Mouse (Mus musculus) hindbrain, embryonic 13.5 days (tissue): ENCODE measurements around the gene Olfm2. TPM values are rescaled to one million over a fixed set of nuclear protein-coding genes. Genes with fewer than 3 reads are reported as not detected.

Source experiments
- ATAC-seq: fragments of 200-750 bp; cut with Nextera tagmentation; 2 replicates; pipeline ENCODE4 v1.8.0; 2017; ENCODE audit warnings: moderate TSS enrichment; ENCODE audit not compliant: low FRiP score
- H3K27ac ChIP-seq: fragments of 300-500 bp; sonication (generic); 2 replicates; pipeline ENCODE4 v1.5.1; 2015; ENCODE audit warnings: inconsistent platforms, mild to moderate bottlenecking, moderate library complexity
- H3K27me3 ChIP-seq: fragments of 300-500 bp; sonication (generic); 2 replicates; pipeline ENCODE4 v1.6.1; 2015; ENCODE audit warnings: mild to moderate bottlenecking, inconsistent platforms
- H3K36me3 ChIP-seq: fragments of 300-500 bp; sonication (generic); 2 replicates; pipeline ENCODE4 v1.6.1; 2015; ENCODE audit warnings: mild to moderate bottlenecking, inconsistent platforms
- H3K4me1 ChIP-seq: fragments of 300-500 bp; sonication (generic); replicated peaks from 2 replicates; pipeline ENCODE4 v1.6.1; 2015; ENCODE audit warnings: inconsistent platforms
- H3K4me2 ChIP-seq: fragments of 300-500 bp; sonication (generic); 2 replicates; pipeline ENCODE4 v1.6.1; 2015; ENCODE audit warnings: inconsistent platforms, mild to moderate bottlenecking, moderate library complexity
- H3K4me3 ChIP-seq: fragments of 300-500 bp; sonication (generic); 2 replicates; pipeline ENCODE4 v1.5.1; 2015; ENCODE audit warnings: mild to moderate bottlenecking, inconsistent platforms
- H3K9ac ChIP-seq: fragments of 300-500 bp; sonication (generic); 2 replicates; pipeline ENCODE4 v1.6.1; 2015; ENCODE audit warnings: mild to moderate bottlenecking, inconsistent platforms
- H3K9me3 ChIP-seq: fragments of 300-500 bp; sonication (generic); 2 replicates; pipeline ENCODE4 v1.6.1; 2016; ENCODE audit warnings: inconsistent platforms
- WGBS: fragments of 180-500 bp; shearing (Covaris S2); methylation state at CpG from one replicate; pipeline ENCODE4 v1.1.7; 2015; 5-methylcytosine and 5-hydroxymethylcytosine counted together
- polyA plus RNA-seq: library from polyadenylated mRNA; unstranded; fragments of >200 nt; fragmentation: Nextera tagmentation; extraction: Ambion mirVana; gene quantifications from 2 replicates; pipeline ENCODE4 v1.2.1, GENCODE M21; 2015

The Olfm2 gene
- polyA plus RNA-seq, 1 experiment from 2014 or later, result 133 TPM

DNA sequence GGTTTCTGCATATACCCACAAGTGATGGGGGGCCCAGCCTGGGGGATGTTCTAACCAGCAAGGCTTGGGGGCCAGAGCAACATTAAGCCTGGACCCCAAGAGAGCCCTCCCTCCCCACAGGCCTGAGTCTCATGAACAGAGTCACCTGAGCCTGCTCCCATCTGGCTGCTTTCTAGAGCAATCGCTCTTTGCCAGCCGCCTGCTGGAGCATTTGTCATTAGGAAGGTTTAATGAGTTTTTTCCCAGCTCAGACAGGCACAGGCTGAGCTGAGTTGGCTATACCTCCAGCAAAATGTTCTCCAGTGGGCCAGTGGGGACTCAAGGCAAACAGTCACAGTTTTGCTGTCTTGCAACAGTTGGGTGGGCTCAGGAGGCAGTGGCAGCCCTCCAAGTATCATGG is 81.8 kb downstream of the Olfm2 start:
- H3K36me3 ChIP-seq, result peaks cover 61% of the 10 kb centered on the region
- 0 out of 2 replicates have a peak overlapping the region, but pooled peaks have one; percentile 10 for H3K4me2 ChIP-seq
- H3K27ac ChIP-seq, result peak overlapping the region; percentile 93
- no peak overlapping the region for H3K4me3 ChIP-seq
- H3K27me3 ChIP-seq, result no peaks in the 10 kb centered on the region
- peak; percentile 44 for ATAC-seq
- no peaks in the 10 kb centered on the region for H3K9me3 ChIP-seq
- peak overlapping the region; percentile 46 for H3K9ac ChIP-seq
- H3K4me1 ChIP-seq, result peaks cover 58% of the 10 kb centered on the region
- whole genome bisulfite sequencing, result 47% methylated on average over 2 of the region's 2 CpGs

DNA sequence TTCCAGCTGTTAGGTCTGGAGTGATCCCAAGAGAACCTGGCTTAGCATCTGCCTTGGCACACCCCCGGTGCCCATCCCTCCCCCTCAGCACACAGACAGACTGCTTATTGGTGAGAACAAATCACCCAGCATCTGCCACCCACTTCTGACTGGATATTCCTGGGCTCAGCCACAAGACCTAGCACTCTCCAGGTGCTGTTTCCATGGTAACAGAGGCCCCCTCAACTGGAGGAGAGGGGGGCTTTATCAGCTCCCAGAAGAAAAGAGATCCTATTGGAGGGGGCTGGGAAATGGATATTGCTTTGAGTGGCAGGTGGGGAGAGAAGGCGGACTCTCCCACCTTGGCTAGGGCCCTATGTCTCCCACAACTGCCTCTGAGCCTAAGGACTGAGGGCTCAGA is 82.2 kb downstream of the Olfm2 start:
- peaks cover 61% of the 10 kb centered on the region for H3K36me3 ChIP-seq
- peak overlapping the region; percentile 46 for H3K9ac ChIP-seq
- peaks cover 58% of the 10 kb centered on the region for H3K4me1 ChIP-seq
- ATAC-seq, result peak; percentile 57
- WGBS, result 49% methylated on average over 2 of the region's 2 CpGs
- no peaks in the 10 kb centered on the region for H3K9me3 ChIP-seq
- H3K4me2 ChIP-seq, result 0 out of 2 replicates have a peak overlapping the region, but pooled peaks have one; percentile 10
- no peaks in the 10 kb centered on the region for H3K27me3 ChIP-seq
- peak overlapping the region; percentile 93 for H3K27ac ChIP-seq
- H3K4me3 ChIP-seq, result no peak overlapping the region

DNA sequence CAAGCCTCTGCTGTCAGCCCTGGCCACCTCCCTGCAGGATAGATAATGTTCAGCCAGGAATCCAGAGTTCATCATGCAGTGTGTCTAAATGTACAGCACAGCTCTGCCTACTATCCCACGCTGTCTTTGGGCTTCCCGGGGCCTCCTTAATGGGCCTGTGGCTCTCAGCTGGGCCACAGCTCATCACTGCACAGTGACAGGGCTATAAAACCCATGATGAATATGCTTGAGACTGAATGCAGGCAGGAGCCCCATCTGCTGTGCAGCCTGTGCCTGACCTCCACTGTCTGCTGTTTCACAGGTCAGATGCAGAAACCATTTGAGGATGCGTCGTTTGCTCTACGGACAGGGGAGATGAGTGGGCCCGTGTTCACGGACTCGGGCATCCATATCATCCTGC is 83.3 kb downstream of the Olfm2 start:
- H3K9ac ChIP-seq, result peak overlapping the region; percentile 62

GRCm38 (mm10) chr9:20662325-20662724 is 83.8 kb downstream of the Olfm2 start:
- Histone ChIP-seq H3K9ac (peak overlapping the region; percentile 62), H3K36me3 (peaks cover 66% of the 10 kb centered on the region), H3K4me3 (no peak overlapping the region), H3K9me3 (no peaks in the 10 kb centered on the region), H3K4me1 (peaks cover 60% of the 10 kb centered on the region), H3K27ac (peak overlapping the region; percentile 93), H3K4me2 (no peak overlapping the region), H3K27me3 (no peaks in the 10 kb centered on the region)
- WGBS, result 53% methylated on average over 3 of the region's 3 CpGs
- ATAC-seq, result no peak; the same call in 1 of the 2 replicates

More for the DNA sequence above, 83.3 kb downstream of the Olfm2 start:
- peaks cover 61% of the 10 kb centered on the region for H3K4me1 ChIP-seq
- WGBS, result 43% methylated on average over 8 of the region's 8 CpGs
- no peak overlapping the region for H3K4me2 ChIP-seq
- no peaks in the 10 kb centered on the region for H3K27me3 ChIP-seq
- ATAC-seq, result peak; percentile 25
- H3K27ac ChIP-seq, result peak overlapping the region; percentile 93
- peaks cover 62% of the 10 kb centered on the region for H3K36me3 ChIP-seq
- H3K9me3 ChIP-seq, result no peaks in the 10 kb centered on the region
- H3K4me3 ChIP-seq, result no peak overlapping the region

DNA sequence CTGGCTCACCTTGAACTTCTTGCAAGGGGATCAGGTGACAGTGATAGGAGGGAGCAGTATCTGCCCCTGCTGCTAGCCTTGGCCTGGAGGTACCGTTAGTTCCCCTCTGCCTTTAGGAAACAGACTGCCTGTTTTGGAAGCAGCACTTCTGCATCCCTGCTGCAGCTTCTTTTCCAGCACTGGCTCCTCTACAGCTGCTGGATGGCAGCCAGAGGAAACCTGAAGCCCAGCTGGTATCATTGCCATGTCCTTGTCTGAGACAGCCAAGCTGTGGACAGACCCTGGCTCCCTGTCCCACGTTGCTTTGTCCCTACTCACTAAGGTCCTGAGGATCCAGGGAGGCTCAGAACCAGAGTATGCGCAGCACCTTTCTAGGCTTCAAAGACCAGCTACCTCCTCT is 88.6 kb downstream of the Olfm2 start:
- Histone ChIP-seq H3K9me3 (no peaks in the 10 kb centered on the region), H3K4me3 (no peak overlapping the region), H3K4me2 (no peak overlapping the region), H3K4me1 (peaks cover 55% of the 10 kb centered on the region), H3K9ac (no peak overlapping the region), H3K27me3 (no peaks in the 10 kb centered on the region), H3K27ac (peak overlapping the region; percentile 60), H3K36me3 (peaks cover 77% of the 10 kb centered on the region)
- WGBS, result 88% methylated on average over 3 of the region's 3 CpGs
- no peak for ATAC-seq

- WGBS, result over 99% methylated on average over 3 of the region's 3 CpGs
- H3K4me2 ChIP-seq, result peak overlapping the region; percentile 82; the same call in 1 of the 2 replicates
- peaks cover 57% of the 10 kb centered on the region for H3K36me3 ChIP-seq
Observed at GRCm38 (mm10) chr9:20653859-20654258, 92.3 kb downstream of the Olfm2 start.

GRCm38 (mm10) chr9:20652260-20652658 is 93.9 kb downstream of the Olfm2 start:
- H3K27me3 ChIP-seq, result no peaks in the 10 kb centered on the region
- peak overlapping the region; percentile 93 for H3K9ac ChIP-seq
- H3K4me2 ChIP-seq, result peak overlapping the region; percentile 82
- H3K9me3 ChIP-seq, result no peaks in the 10 kb centered on the region
- peaks cover 54% of the 10 kb centered on the region for H3K4me1 ChIP-seq
- under 1% methylated on average over 25 of the region's 25 CpGs for WGBS
- H3K27ac ChIP-seq, result peak overlapping the region; percentile 25
- peaks cover 56% of the 10 kb centered on the region for H3K36me3 ChIP-seq
- ATAC-seq, result peak; percentile 48; the same call in 1 of the 2 replicates
- H3K4me3 ChIP-seq, result peak overlapping the region; percentile 95

More at GRCm38 (mm10) chr9:20653859-20654258, 92.3 kb downstream of the Olfm2 start:
- no peak for ATAC-seq
- H3K9ac ChIP-seq, result no peak overlapping the region
- no peak overlapping the region for H3K27ac ChIP-seq
- H3K9me3 ChIP-seq, result no peaks in the 10 kb centered on the region
- no peaks in the 10 kb centered on the region for H3K27me3 ChIP-seq
- peaks cover 58% of the 10 kb centered on the region for H3K4me1 ChIP-seq
- no peak overlapping the region for H3K4me3 ChIP-seq

GRCm38 (mm10) chr9:20651602-20652259 is 94.4 kb downstream of the Olfm2 start, which contains the start of gene Pin1:
Pin1 (plus strand) TSS chr9:20652095.
- Histone ChIP-seq H3K9me3 (no peaks in the 10 kb centered on the region), H3K9ac (peak within 1 kb of the TSS; percentile 93), H3K4me2 (peak within 1 kb of the TSS; percentile 82), H3K27ac (peak within 1 kb of the TSS; percentile 72), H3K36me3 (peaks cover 56% of the 10 kb centered on the region), H3K4me3 (peak within 1 kb of the TSS; percentile 95), H3K27me3 (no peaks in the 10 kb centered on the region), H3K4me1 (peaks cover 48% of the 10 kb centered on the region)
- ATAC-seq, result peak; percentile 99
- under 1% methylated on average over 44 of the region's 45 CpGs for WGBS

DNA sequence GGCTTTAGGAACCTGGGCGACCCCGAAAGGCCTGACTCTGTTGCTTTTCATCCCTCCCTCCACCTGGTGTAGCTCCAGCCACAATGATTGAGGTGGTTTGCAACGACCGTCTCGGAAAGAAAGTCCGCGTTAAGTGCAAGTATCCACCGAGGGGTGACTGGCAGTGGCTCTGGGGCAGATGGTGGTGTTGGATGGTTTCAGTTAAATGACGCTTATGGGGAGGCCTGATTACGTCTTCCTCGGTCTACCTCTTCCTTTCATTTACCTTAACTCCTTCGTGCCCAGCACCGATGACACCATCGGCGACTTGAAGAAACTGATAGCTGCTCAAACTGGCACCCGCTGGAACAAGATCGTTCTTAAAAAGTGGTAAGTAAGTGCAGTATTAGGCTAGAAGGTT is 101.0 kb downstream of the Olfm2 start:
- H3K9ac ChIP-seq, result peak overlapping the region; percentile 94
- ATAC-seq, result no peak
- H3K4me2 ChIP-seq, result peak overlapping the region; percentile 97
- peak overlapping the region; percentile 94 for H3K4me3 ChIP-seq
- no peaks in the 10 kb centered on the region for H3K9me3 ChIP-seq
- H3K36me3 ChIP-seq, result peaks cover 36% of the 10 kb centered on the region
- peaks cover 38% of the 10 kb centered on the region for H3K4me1 ChIP-seq
- 6% methylated on average over 17 of the region's 17 CpGs for WGBS
- peak overlapping the region; percentile 95 for H3K27ac ChIP-seq
- H3K27me3 ChIP-seq, result no peaks in the 10 kb centered on the region

DNA sequence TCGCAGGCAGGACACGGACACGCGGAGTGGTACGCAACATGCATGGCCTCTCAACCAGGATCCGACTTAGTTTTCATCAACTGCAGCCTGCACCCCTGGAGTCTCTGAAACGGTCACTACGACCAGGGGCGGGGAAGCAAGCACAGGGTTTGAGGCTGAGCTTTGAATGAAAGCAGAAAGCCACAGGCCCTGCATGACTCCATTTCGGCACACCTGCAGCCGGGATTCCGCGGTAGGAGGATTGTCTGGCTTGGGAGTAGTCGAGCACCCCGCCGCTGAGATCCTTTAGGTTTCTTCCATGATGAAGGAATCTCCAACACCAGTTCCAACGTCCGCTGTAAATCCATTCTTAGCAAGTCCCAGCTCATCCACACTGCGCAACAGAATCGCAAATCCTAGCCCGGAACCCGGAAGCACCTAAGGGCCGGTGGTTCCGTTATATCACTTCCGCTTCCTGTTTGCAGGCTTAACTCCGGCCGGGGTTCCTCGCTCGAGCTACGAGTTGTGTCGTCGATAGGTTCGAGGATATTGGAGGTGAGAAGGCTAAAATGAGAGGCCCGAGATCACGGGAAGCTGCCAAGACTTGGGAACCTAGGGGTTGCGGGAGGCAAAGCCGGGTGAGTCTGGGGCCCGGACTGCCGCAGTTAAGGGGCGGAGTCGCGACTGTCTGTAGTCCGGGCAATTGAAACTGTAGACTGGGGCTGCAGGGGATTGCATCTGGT is 101.6 kb downstream of the Olfm2 start, which contains the start of gene Fbxl12:
Gene Fbxl12 (minus strand): TSS at position 408 of the 722 bp plus-strand sequence.
- Histone ChIP-seq H3K27me3 (no peaks in the 10 kb centered on the region), H3K9me3 (no peaks in the 10 kb centered on the region), H3K4me1 (peaks cover 44% of the 10 kb centered on the region), H3K9ac (peak within 1 kb of the TSS; percentile 94), H3K4me2 (peak within 1 kb of the TSS; percentile 97), H3K36me3 (peaks cover 34% of the 10 kb centered on the region), H3K4me3 (peak within 1 kb of the TSS; percentile 94), H3K27ac (peak within 1 kb of the TSS; percentile 95)
- under 1% methylated on average over 43 of the region's 43 CpGs for WGBS
- ATAC-seq, result peak; percentile 18; the same call in 1 of the 2 replicates

DNA sequence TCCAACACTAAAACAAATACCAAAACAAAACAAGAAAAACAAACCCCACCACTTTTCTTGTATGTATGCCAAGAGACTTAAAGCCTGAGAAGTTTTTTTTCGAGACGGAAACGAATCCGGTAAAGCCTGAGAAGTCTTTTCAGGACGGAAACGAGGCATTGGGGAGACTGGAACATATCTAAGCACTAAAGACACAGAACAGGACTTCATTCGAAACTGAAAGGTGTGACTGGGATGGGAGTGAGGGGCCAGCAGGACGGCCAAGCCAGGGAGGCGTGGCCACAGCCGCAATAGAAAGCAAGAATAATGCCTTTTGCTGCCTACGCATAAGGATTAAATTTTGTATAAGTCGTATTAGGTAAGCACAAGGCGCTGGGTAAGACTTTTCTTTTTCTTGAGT is 102.4 kb downstream of the Olfm2 start:
- Histone ChIP-seq H3K4me2 (peak overlapping the region; percentile 97), H3K27me3 (no peaks in the 10 kb centered on the region), H3K9me3 (no peaks in the 10 kb centered on the region), H3K9ac (peak overlapping the region; percentile 94), H3K36me3 (peaks cover 32% of the 10 kb centered on the region), H3K27ac (peak overlapping the region; percentile 95), H3K4me1 (peaks cover 49% of the 10 kb centered on the region), H3K4me3 (peak overlapping the region; percentile 94)
- WGBS, result 12% methylated on average over 13 of the region's 13 CpGs
- no peak for ATAC-seq

- WGBS, result under 1% methylated on average over 30 of the region's 30 CpGs
- Histone ChIP-seq H3K4me3 (peak overlapping the region; percentile 94), H3K36me3 (peaks cover 32% of the 10 kb centered on the region), H3K27me3 (no peaks in the 10 kb centered on the region), H3K27ac (peak overlapping the region; percentile 95), H3K9me3 (no peaks in the 10 kb centered on the region), H3K4me1 (peaks cover 49% of the 10 kb centered on the region), H3K4me2 (peak overlapping the region; percentile 97), H3K9ac (peak overlapping the region; percentile 94)
- ATAC-seq, result peak; percentile 83
Observed at GRCm38 (mm10) chr9:20642896-20643466, 103.2 kb downstream of the Olfm2 start.
